Mouse (Mus musculus) G1E (cell line): ENCODE measurements around the gene Ggct.

Experiments
- CTCF ChIP-seq: IDR thresholded peaks from 2 replicates; pipeline ENCODE4 v1.5.1; 2012; ENCODE audit warnings: low read depth, low read length, inconsistent platforms, mixed read lengths
- GATA1 ChIP-seq: IDR thresholded peaks from 2 replicates; pipeline ENCODE4 v1.6.1; 2012; ENCODE audit warnings: borderline replicate concordance, low read length, inconsistent platforms, mixed read lengths
- GATA2 ChIP-seq: IDR thresholded peaks from 2 replicates; pipeline ENCODE4 v1.6.1; 2012; ENCODE audit warnings: low read depth, low read length, inconsistent platforms, borderline replicate concordance
- POLR2AphosphoS5 ChIP-seq: IDR thresholded peaks from 2 replicates; pipeline ENCODE4 v1.6.1; 2012; ENCODE audit warnings: low read depth, low read length, inconsistent platforms; ENCODE audit not compliant: insufficient replicate concordance
- TAL1 ChIP-seq: conservative IDR thresholded peaks from 2 replicates; pipeline ENCODE4 v1.6.1; 2012; ENCODE audit warnings: low read depth, low read length, inconsistent platforms, mixed read lengths

GRCm38 (mm10) chr6:54970506-54970905 is 22.2 kb downstream of the Ggct start:
- TF ChIP-seq GATA1 (no peak), CTCF (no peak), TAL1 (no peak), POLR2AphosphoS5 (no peak), GATA2 (no peak)
